Comparison of ENCODE assay signal across 10 mouse cellular contexts in genomic region chr13:60015854-60016366, GRCm38 (mm10).
DNase-seq lines count a peak whose midpoint lies in the region; ATAC-seq and TF ChIP-seq lines count a peak whose summit lies in the region.
"Had no signal": no experiment of that assay in that cellular context is flagged by ENCODE, and none has a peak within 500 bp of the region (broad histone marks: within the 10 kb centered on the region; RNA-seq: fewer than 3 reads in every experiment).

No protein-coding gene starts in this region.

- no peaks in the 10 kb centered on the region for H3K27me3 ChIP-seq in kidney, embryonic 14.5 days (ENCODE audit: control insufficient read depth, insufficient read depth, low read length)
- H3K27me3 ChIP-seq in kidney, embryonic 16.5 days (ENCODE audit: insufficient read depth, low read length), result no peaks in the 10 kb centered on the region
- no peaks in the 10 kb centered on the region for H3K27me3 ChIP-seq in small intestine, adult 2 months (ENCODE audit: control insufficient read depth, insufficient read depth, low read length)
- no peaks in the 10 kb centered on the region for H3K27me3 ChIP-seq in thymus, adult 2 months (ENCODE audit: control insufficient read depth, insufficient read depth, low read length)
- H3K27me3 ChIP-seq: forebrain, embryonic 12.5 days had no signal

- ATAC-seq in kidney, embryonic 14.5 days (ENCODE audit: low FRiP score, low TSS enrichment), result no peak
- no peak for ATAC-seq in kidney, embryonic 16.5 days (ENCODE audit: low FRiP score, low TSS enrichment)

- no peaks in the 10 kb centered on the region for H3K9me3 ChIP-seq in kidney, embryonic 14.5 days (ENCODE audit: control insufficient read depth, low read length)
- no peaks in the 10 kb centered on the region for H3K9me3 ChIP-seq in kidney, embryonic 16.5 days (ENCODE audit: low read length)
- H3K9me3 ChIP-seq: forebrain, embryonic 12.5 days had no signal

- WGBS in kidney, embryonic 14.5 days, result 55% methylated on average over 8 of the region's 8 CpGs
- 44% methylated on average over 8 of the region's 8 CpGs for WGBS in kidney, embryonic 16.5 days
- WGBS in small intestine, adult 2 months, result 66% methylated on average over 8 of the region's 8 CpGs
- 85% methylated on average over 8 of the region's 8 CpGs for WGBS in thymus, adult 2 months

- no peak overlapping the region for H3K9ac ChIP-seq in kidney, embryonic 14.5 days (ENCODE audit: low read depth, low read length)
- no peak overlapping the region for H3K9ac ChIP-seq in kidney, embryonic 16.5 days (replicated peaks; ENCODE audit: low read length)
- H3K9ac ChIP-seq: forebrain, embryonic 12.5 days had no signal

- no peak for TF ChIP-seq CTCF in small intestine, adult 2 months (IDR thresholded peaks at IDR 0.05; ENCODE audit: extremely low read depth, insufficient read length, insufficient replicate concordance, low read depth, low read length)
- no peak for TF ChIP-seq CTCF in thymus, adult 2 months (IDR thresholded peaks at IDR 0.05; ENCODE audit: borderline replicate concordance, control insufficient read depth, extremely low read depth, insufficient read depth, low read length, poor library complexity)

- H3K36me3 ChIP-seq in kidney, embryonic 14.5 days (ENCODE audit: control insufficient read depth, insufficient read depth, low read length), result no peaks in the 10 kb centered on the region
- no peaks in the 10 kb centered on the region for H3K36me3 ChIP-seq in kidney, embryonic 16.5 days (ENCODE audit: insufficient read depth, low read length)
- H3K36me3 ChIP-seq in small intestine, adult 2 months (ENCODE audit: control insufficient read depth, insufficient read depth, low read length), result no peaks in the 10 kb centered on the region
- H3K36me3 ChIP-seq in thymus, adult 2 months (ENCODE audit: control insufficient read depth, insufficient read depth, low read length), result no peaks in the 10 kb centered on the region
- H3K36me3 ChIP-seq: forebrain, embryonic 12.5 days had no signal

- DNase-seq in kidney, adult 11 months, result peak; percentile 68
- peak; percentile 42 for DNase-seq in gastrocnemius, postnatal 14 days
- DNase-seq in layer of hippocampus, adult 9-10 months (ENCODE audit: low spot score), result no peak
- DNase-seq in thymus, adult 2 months, result no peak
- no peak for DNase-seq in left cerebral cortex, postnatal 14 days (ENCODE audit: low spot score in 2 of 2)
- DNase-seq: midbrain, embryonic 14.5 days had no signal

- H3K4me3 ChIP-seq in kidney, embryonic 14.5 days (ENCODE audit: low read length), result no peak overlapping the region
- no peak overlapping the region for H3K4me3 ChIP-seq in kidney, embryonic 16.5 days (ENCODE audit: low read length)
- H3K4me3 ChIP-seq in small intestine, adult 2 months (ENCODE audit: low read depth, low read length), result no peak overlapping the region
- H3K4me3 ChIP-seq in thymus, adult 2 months (ENCODE audit: control insufficient read depth, insufficient read depth, low read length), result no peak overlapping the region
- H3K4me3 ChIP-seq: forebrain, embryonic 12.5 days had no signal

- TF ChIP-seq POLR2A in small intestine, adult 2 months (IDR thresholded peaks at IDR 0.05; ENCODE audit: low read depth, low read length), result no peak
- no peak for TF ChIP-seq POLR2A in thymus, adult 2 months (IDR thresholded peaks at IDR 0.05; ENCODE audit: control insufficient read depth, extremely low read depth, insufficient read depth, low read length, poor library complexity)

- H3K4me1 ChIP-seq in kidney, embryonic 14.5 days (ENCODE audit: control insufficient read depth, insufficient read depth, low read length), result peaks cover 12% of the 10 kb centered on the region
- H3K4me1 ChIP-seq in kidney, embryonic 16.5 days (ENCODE audit: insufficient read depth, low read length), result peaks cover 19% of the 10 kb centered on the region
- no peaks in the 10 kb centered on the region for H3K4me1 ChIP-seq in small intestine, adult 2 months (ENCODE audit: control insufficient read depth, insufficient read depth, insufficient read length, low read length)
- no peaks in the 10 kb centered on the region for H3K4me1 ChIP-seq in thymus, adult 2 months (replicated peaks; ENCODE audit: control insufficient read depth, insufficient read depth, low read length)

- intact Hi-C loops in gastrocnemius, postnatal 14 days (cut with DNase I; ENCODE audit: low total_unique reads), result no loop called here
- intact Hi-C loops in left cerebral cortex, postnatal 14 days (cut with DNase I), result no loop called here

- H3K27ac ChIP-seq in kidney, embryonic 14.5 days (ENCODE audit: low read depth, low read length), result no peak overlapping the region
- peak overlapping the region; percentile 37; the same call in 1 of the 2 replicates for H3K27ac ChIP-seq in kidney, embryonic 16.5 days (ENCODE audit: low read length)
- H3K27ac ChIP-seq in small intestine, adult 2 months (ENCODE audit: insufficient read depth, low read depth, low read length), result peak overlapping the region; percentile 22
- no peak overlapping the region for H3K27ac ChIP-seq in thymus, adult 2 months (ENCODE audit: control insufficient read depth, insufficient read depth, low read length)
- H3K27ac ChIP-seq: forebrain, embryonic 12.5 days had no signal

- no peak overlapping the region for H3K4me2 ChIP-seq in kidney, embryonic 14.5 days (replicated peaks; ENCODE audit: low read depth, low read length)
- H3K4me2 ChIP-seq in kidney, embryonic 16.5 days (replicated peaks; ENCODE audit: low read depth, low read length), result no peak overlapping the region
- H3K4me2 ChIP-seq: forebrain, embryonic 12.5 days had no signal

Comparison
In these comparisons a context has a peak if more than half of its experiments do, and no peak if none do; other contexts are left out.
1. H3K27ac ChIP-seq: peak in kidney, embryonic 16.5 days (single experiment) and small intestine, adult 2 months (single experiment); none in kidney, embryonic 14.5 days (single experiment) and thymus, adult 2 months (single experiment).
2. DNase-seq: peak in kidney, adult 11 months (single experiment) and gastrocnemius, postnatal 14 days (single experiment); none in layer of hippocampus, adult 9-10 months (single experiment), thymus, adult 2 months (single experiment) and left cerebral cortex, postnatal 14 days (0 of 2).